Comparison of ENCODE assay signal across 9 mouse cellular contexts in the genomic region with DNA sequence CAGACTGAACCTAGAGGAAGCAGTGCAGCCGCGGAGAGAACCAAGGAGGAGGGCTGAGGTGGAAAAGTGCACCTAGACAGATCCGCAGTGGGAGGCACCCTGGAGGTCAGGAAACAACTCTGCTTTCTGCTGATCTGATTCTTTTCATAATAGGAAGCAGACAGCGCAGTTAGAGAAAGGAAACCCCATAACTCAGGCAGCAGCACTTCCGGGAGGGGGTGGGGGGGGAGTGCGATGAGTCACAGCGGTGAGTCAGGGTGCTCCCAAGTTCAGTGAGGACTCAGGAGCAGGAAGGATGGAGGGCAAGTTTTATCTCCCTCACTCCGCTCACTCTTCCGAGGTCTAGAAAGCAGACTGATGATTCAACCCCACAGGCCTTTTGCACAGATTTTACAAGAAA. TPM values are rescaled to one million over a fixed set of nuclear protein-coding genes. Genes with fewer than 3 reads are reported as not detected.
DNase-seq lines count a peak whose midpoint lies in the region; ATAC-seq lines count a peak whose summit lies in the region.
"Had no signal": no experiment of that assay in that cellular context is flagged by ENCODE, and none has a peak within 500 bp of the region (broad histone marks: within the 10 kb centered on the region; RNA-seq: fewer than 3 reads in every experiment).

No protein-coding gene starts in this region.

- H3K4me1 ChIP-seq in lung, embryonic 15.5 days, result no peaks in the 10 kb centered on the region
- peaks cover 8% of the 10 kb centered on the region for H3K4me1 ChIP-seq in forebrain, embryonic 12.5 days

- peak; percentile 51 to 85 for DNase-seq in adrenal gland, adult (ENCODE audit: inconsistent age in 2 of 2, low spot score in 1 of 2)
- DNase-seq in adrenal gland, postnatal 4 days (ENCODE audit: low spot score in 2 of 2), result no peak
- peak; percentile 49 to 56 for DNase-seq in adrenal gland, postnatal 36 days
- peak; percentile 37 for DNase-seq in yolk sac, embryonic 10.5 days (ENCODE audit: low spot score)
- DNase-seq in gastrocnemius, adult 18-20 months (ENCODE audit: low spot score), result no peak

- H3K4me3 ChIP-seq in lung, embryonic 15.5 days, result no peak overlapping the region
- H3K4me3 ChIP-seq in forebrain, embryonic 12.5 days (replicated peaks), result no peak overlapping the region
- H3K4me3 ChIP-seq: midbrain, embryonic 12.5 days had no signal

- H3K27me3 ChIP-seq in lung, embryonic 15.5 days, result peaks cover 14% of the 10 kb centered on the region; the same call in 1 of the 2 replicates
- no peaks in the 10 kb centered on the region for H3K27me3 ChIP-seq in forebrain, embryonic 12.5 days
- H3K27me3 ChIP-seq: midbrain, embryonic 12.5 days had no signal

- H3K9ac ChIP-seq in lung, embryonic 15.5 days, result no peak overlapping the region
- no peak overlapping the region for H3K9ac ChIP-seq in forebrain, embryonic 12.5 days
- H3K9ac ChIP-seq: midbrain, embryonic 12.5 days had no signal

- H3K27ac ChIP-seq in lung, embryonic 15.5 days, result no peak overlapping the region
- no peak overlapping the region for H3K27ac ChIP-seq in forebrain, embryonic 12.5 days
- H3K27ac ChIP-seq: midbrain, embryonic 12.5 days had no signal

- H3K4me2 ChIP-seq in lung, embryonic 15.5 days, result peak overlapping the region; percentile 38
- H3K4me2 ChIP-seq in forebrain, embryonic 12.5 days, result no peak overlapping the region
- H3K4me2 ChIP-seq: midbrain, embryonic 12.5 days had no signal

- no peaks in the 10 kb centered on the region for H3K9me3 ChIP-seq in lung, embryonic 15.5 days
- H3K9me3 ChIP-seq in forebrain, embryonic 12.5 days, result no peaks in the 10 kb centered on the region

- no peaks in the 10 kb centered on the region for H3K36me3 ChIP-seq in lung, embryonic 15.5 days
- 0 out of 2 replicates have a peak, but pooled peaks cover 9% of the 10 kb centered on the region for H3K36me3 ChIP-seq in forebrain, embryonic 12.5 days (replicated peaks)

- WGBS in lung, embryonic 15.5 days, result 37% methylated on average over 9 of the region's 9 CpGs
- 50% methylated on average over 7 of the region's 9 CpGs for WGBS in forebrain, embryonic 12.5 days

- peak; percentile 75 to 83; a peak in 3 of 4 replicates for ATAC-seq in hematopoietic stem cell, adult 5-6 weeks (replicated peaks in 1 of 2; ENCODE audit: insufficient read depth in 1 of 2, low FRiP score in 2 of 2, low TSS enrichment in 1 of 2, low read depth in 1 of 2, poor library complexity in 2 of 2, severe bottlenecking in 2 of 2)
- ATAC-seq in lung, embryonic 15.5 days (ENCODE audit: borderline replicate concordance, extremely low read depth, low FRiP score, low TSS enrichment), result no peak
- no peak for ATAC-seq in forebrain, embryonic 12.5 days (ENCODE audit: low FRiP score)

RNA-seq across cellular contexts. Expression of a gene that starts 7.2 kb away (rescaled TPM):
- total RNA-seq in adrenal gland, postnatal 4 days (2021), result 10 to 100 TPM; 70.0 to 74.7 TPM
- 10 to 100 TPM; 54.2 to 60.9 TPM for total RNA-seq in adrenal gland, postnatal 36 days (2021)
- total RNA-seq in hematopoietic stem cell, adult 5-6 weeks (2017), result 36.8 and 39.3 TPM in 2 replicates
- 6.9 and 7.9 TPM in 2 replicates for polyA plus RNA-seq in lung, embryonic 15.5 days (2015; fragmentation: Nextera tagmentation; extraction: Ambion mirVana)
- polyA plus RNA-seq in forebrain, embryonic 12.5 days (2016; fragmentation: Nextera tagmentation; extraction: Ambion mirVana), result 13.5 and 14.6 TPM in 2 replicates
- 1 to 10 TPM; 8.0 to 8.2 TPM for total RNA-seq in gastrocnemius, adult 18-20 months (2021)

RNA-seq across cellular contexts. Expression of a gene that starts 56.6 kb away (rescaled TPM):
- not detected for total RNA-seq in adrenal gland, postnatal 4 days (2021)
- not detected for total RNA-seq in adrenal gland, postnatal 36 days (2021)
- not detected in 2 replicates for total RNA-seq in hematopoietic stem cell, adult 5-6 weeks (2017)
- polyA plus RNA-seq in lung, embryonic 15.5 days (2015; fragmentation: Nextera tagmentation; extraction: Ambion mirVana), result not detected in 2 replicates
- polyA plus RNA-seq in forebrain, embryonic 12.5 days (2016; fragmentation: Nextera tagmentation; extraction: Ambion mirVana), result not detected in 2 replicates
- not detected for total RNA-seq in gastrocnemius, adult 18-20 months (2021)
- polyA plus RNA-seq: midbrain, embryonic 12.5 days had no signal

Comparison
In these comparisons a context has a peak if more than half of its experiments do, and no peak if none do; other contexts are left out.
1. DNase-seq: peak in adrenal gland, adult (2 of 2), adrenal gland, postnatal 36 days (2 of 2) and yolk sac, embryonic 10.5 days (single experiment); none in adrenal gland, postnatal 4 days (0 of 2) and gastrocnemius, adult 18-20 months (single experiment).
2. ATAC-seq: peak in hematopoietic stem cell, adult 5-6 weeks (2 of 2); none in lung, embryonic 15.5 days (single experiment) and forebrain, embryonic 12.5 days (single experiment).